Mouse (Mus musculus) midbrain, postnatal 0 days (tissue): ENCODE data around the gene Pprc1. TPM values are rescaled to one million over a fixed set of nuclear protein-coding genes. Genes with fewer than 3 reads are reported as not detected.

Source experiments
- ATAC-seq: fragments of 200-750 bp; cut with Nextera tagmentation; 2 replicates; pipeline ENCODE4 v1.8.0; 2017; ENCODE audit warnings: moderate number of reproducible peaks, mild to moderate bottlenecking, moderate TSS enrichment, moderate library complexity; ENCODE audit not compliant: low FRiP score
- DNase-seq: peaks from one replicate; pipeline ENCODE4 v3.0.0-alpha.2; 2015; ENCODE audit warnings: low spot score
- H3K27ac ChIP-seq: fragments of 300-500 bp; sonication (generic); 2 replicates; pipeline ENCODE4 v1.5.1; 2014; ENCODE audit warnings: low read depth, mild to moderate bottlenecking, low read length, mixed read lengths
- H3K27me3 ChIP-seq: fragments of 300-500 bp; sonication (generic); 2 replicates; pipeline ENCODE4 v1.6.1; 2014; ENCODE audit warnings: low read length, control low read depth, mixed read lengths; ENCODE audit not compliant: insufficient read depth
- H3K36me3 ChIP-seq: fragments of 300-500 bp; sonication (generic); 2 replicates; pipeline ENCODE4 v1.6.1; 2014; ENCODE audit warnings: low read length, control low read depth, mixed read lengths; ENCODE audit not compliant: insufficient read depth
- H3K4me1 ChIP-seq: fragments of 300-500 bp; sonication (generic); 2 replicates; pipeline ENCODE4 v1.6.1; 2014; ENCODE audit warnings: mild to moderate bottlenecking, control low read depth, antibody characterized with exemption, low read length, mixed read lengths; ENCODE audit not compliant: insufficient read depth
- H3K4me2 ChIP-seq: fragments of 300-500 bp; sonication (generic); 2 replicates; pipeline ENCODE4 v1.6.1; 2014; ENCODE audit warnings: low read depth, mild to moderate bottlenecking, low read length, mixed read lengths; ENCODE audit not compliant: poor library complexity, severe bottlenecking
- H3K4me3 ChIP-seq: fragments of 300-500 bp; sonication (generic); 2 replicates; pipeline ENCODE4 v1.5.1; 2014; ENCODE audit warnings: low read depth, mild to moderate bottlenecking, low read length, moderate library complexity
- H3K9ac ChIP-seq: fragments of 300-500 bp; sonication (generic); replicated peaks from 2 replicates; pipeline ENCODE4 v1.6.1; 2014; ENCODE audit warnings: mild to moderate bottlenecking, low read length, moderate library complexity, mixed read lengths; ENCODE audit not compliant: poor library complexity, severe bottlenecking
- H3K9me3 ChIP-seq: fragments of 300-500 bp; sonication (generic); 2 replicates; pipeline ENCODE4 v1.6.1; 2016; ENCODE audit warnings: low read length, control low read depth
- CTCF ChIP-seq: IDR thresholded peaks from 2 replicates; pipeline ENCODE4 v1.5.1; 2016; ENCODE audit warnings: antibody characterized with exemption, mild to moderate bottlenecking
- WGBS: fragments of 180-500 bp; shearing (Covaris S2); extraction: QIAGEN DNeasy Blood & Tissue Kit; methylation state at CpG from one replicate; pipeline ENCODE4 v1.1.7; 2014; 5-methylcytosine and 5-hydroxymethylcytosine counted together
- polyA plus RNA-seq: library from polyadenylated mRNA; unstranded; fragments of >200 nt; fragmentation: Nextera tagmentation; extraction: Ambion mirVana; gene quantifications from 2 replicates; pipeline ENCODE4 v1.2.1, GENCODE M21; 2015
- total RNA-seq: library from RNA; depleted of rRNA; stranded (reverse); fragments of >200 nt; gene quantifications from 2 replicates; pipeline ENCODE4 v1.2.3, GENCODE M21; 2014

The Pprc1 gene
- total and polyA plus RNA-seq, 2 experiments from 2014 or later = 8.8 to 10.4 TPM

- no peak overlapping the region for H3K4me3 ChIP-seq
- no peak overlapping the region for H3K4me2 ChIP-seq
- H3K27ac ChIP-seq = no peak overlapping the region
- no peaks in the 10 kb centered on the region for H3K27me3 ChIP-seq
- H3K4me1 ChIP-seq = no peaks in the 10 kb centered on the region
- DNase-seq (no peak), ATAC-seq (no peak)
- no peaks in the 10 kb centered on the region for H3K36me3 ChIP-seq
- no peaks in the 10 kb centered on the region for H3K9me3 ChIP-seq
- H3K9ac ChIP-seq = no peak overlapping the region
- TF ChIP-seq CTCF = no peak
- WGBS = 90% methylated on average over 4 of the region's 4 CpGs
Measured at GRCm38 (mm10) chr19:46091641-46092040, 47.0 kb downstream of the Pprc1 start.

- Histone ChIP-seq H3K4me3 (no peak overlapping the region), H3K4me1 (no peaks in the 10 kb centered on the region), H3K9me3 (no peaks in the 10 kb centered on the region), H3K36me3 (no peaks in the 10 kb centered on the region), H3K27ac (no peak overlapping the region), H3K9ac (no peak overlapping the region), H3K4me2 (no peak overlapping the region), H3K27me3 (no peaks in the 10 kb centered on the region)
- TF ChIP-seq CTCF = no peak
- WGBS = 93% methylated on average over 2 of the region's 2 CpGs
- ATAC-seq (no peak), DNase-seq (no peak)
Measured at GRCm38 (mm10) chr19:46094144-46094543, 49.5 kb downstream of the Pprc1 start.

- Histone ChIP-seq H3K4me2 (no peak overlapping the region), H3K27me3 (no peaks in the 10 kb centered on the region), H3K9ac (no peak overlapping the region), H3K27ac (no peak overlapping the region), H3K36me3 (no peaks in the 10 kb centered on the region), H3K9me3 (no peaks in the 10 kb centered on the region), H3K4me3 (no peak overlapping the region), H3K4me1 (no peaks in the 10 kb centered on the region)
- WGBS = 93% methylated on average over 3 of the region's 4 CpGs
- ATAC-seq (no peak), DNase-seq (no peak)
- TF ChIP-seq CTCF = no peak
Measured at GRCm38 (mm10) chr19:46095291-46095690, 50.6 kb downstream of the Pprc1 start.

GRCm38 (mm10) chr19:46096396-46096795 is 51.7 kb downstream of the Pprc1 start:
- H3K9me3 ChIP-seq = no peaks in the 10 kb centered on the region
- H3K9ac ChIP-seq = no peak overlapping the region
- no peak overlapping the region for H3K4me2 ChIP-seq
- 87% methylated on average over 5 of the region's 5 CpGs for WGBS
- ATAC-seq (no peak), DNase-seq (no peak)
- H3K27ac ChIP-seq = no peak overlapping the region
- H3K4me1 ChIP-seq = no peaks in the 10 kb centered on the region
- no peaks in the 10 kb centered on the region for H3K27me3 ChIP-seq
- H3K4me3 ChIP-seq = no peak overlapping the region
- no peak for TF ChIP-seq CTCF
- H3K36me3 ChIP-seq = no peaks in the 10 kb centered on the region

- H3K4me1 ChIP-seq = no peaks in the 10 kb centered on the region
- no peak overlapping the region for H3K9ac ChIP-seq
- H3K9me3 ChIP-seq = no peaks in the 10 kb centered on the region
- H3K4me3 ChIP-seq = no peak overlapping the region
- no peak for TF ChIP-seq CTCF
- ATAC-seq = no peak
- DNase-seq = no peak
- H3K4me2 ChIP-seq = no peak overlapping the region
- H3K36me3 ChIP-seq = no peaks in the 10 kb centered on the region
- no peaks in the 10 kb centered on the region for H3K27me3 ChIP-seq
- WGBS = 93% methylated on average over 3 of the region's 3 CpGs
- no peak overlapping the region for H3K27ac ChIP-seq
Measured at GRCm38 (mm10) chr19:46099561-46099960, 54.9 kb downstream of the Pprc1 start.

- no peak for ATAC-seq
- Histone ChIP-seq H3K4me3 (no peak overlapping the region), H3K9ac (no peak overlapping the region), H3K4me1 (no peaks in the 10 kb centered on the region), H3K4me2 (no peak overlapping the region), H3K36me3 (no peaks in the 10 kb centered on the region), H3K9me3 (no peaks in the 10 kb centered on the region), H3K27me3 (no peaks in the 10 kb centered on the region), H3K27ac (no peak overlapping the region)
- no peak for TF ChIP-seq CTCF
- 87% methylated on average over 6 of the region's 6 CpGs for WGBS
- no peak for DNase-seq
Measured at GRCm38 (mm10) chr19:46103437-46104186, 58.9 kb downstream of the Pprc1 start.
